Mouse (Mus musculus) kidney, embryonic 16.5 days (tissue): ENCODE results near the gene Podxl2. TPM values are rescaled to one million over a fixed set of nuclear protein-coding genes. Genes with fewer than 3 reads are reported as not detected.

Experiments
- ATAC-seq: fragments of 200-750 bp; cut with Nextera tagmentation; 2 replicates; pipeline ENCODE4 v1.8.0; 2017; ENCODE audit warnings: moderate TSS enrichment; ENCODE audit not compliant: low FRiP score, low TSS enrichment
- H3K27ac ChIP-seq: fragments of 300-500 bp; sonication (generic); 2 replicates; pipeline ENCODE4 v1.5.1; 2014; ENCODE audit warnings: low read length
- H3K27me3 ChIP-seq: fragments of 300-500 bp; sonication (generic); 2 replicates; pipeline ENCODE4 v1.6.1; 2014; ENCODE audit warnings: low read length, control low read depth, mixed read lengths; ENCODE audit not compliant: insufficient read depth
- H3K36me3 ChIP-seq: fragments of 300-500 bp; sonication (generic); 2 replicates; pipeline ENCODE4 v1.6.1; 2014; ENCODE audit warnings: low read length, control low read depth, mixed read lengths; ENCODE audit not compliant: insufficient read depth
- H3K4me1 ChIP-seq: fragments of 300-500 bp; sonication (generic); 2 replicates; pipeline ENCODE4 v1.6.1; 2014; ENCODE audit warnings: low read length, control low read depth, mixed read lengths; ENCODE audit not compliant: insufficient read depth
- H3K4me2 ChIP-seq: fragments of 300-500 bp; sonication (generic); replicated peaks from 2 replicates; pipeline ENCODE4 v1.6.1; 2014; ENCODE audit warnings: low read depth, low read length
- H3K4me3 ChIP-seq: fragments of 300-500 bp; sonication (generic); 2 replicates; pipeline ENCODE4 v1.5.1; 2014; ENCODE audit warnings: mild to moderate bottlenecking, low read length
- H3K9ac ChIP-seq: fragments of 300-500 bp; sonication (generic); replicated peaks from 2 replicates; pipeline ENCODE4 v1.6.1; 2014; ENCODE audit warnings: low read length
- H3K9me3 ChIP-seq: fragments of 300-500 bp; sonication (generic); 2 replicates; pipeline ENCODE4 v1.6.1; 2016; ENCODE audit warnings: low read length, control low read depth
- WGBS: fragments of 180-500 bp; shearing (Covaris S2); extraction: QIAGEN DNeasy Blood & Tissue Kit; methylation state at CpG from one replicate; pipeline ENCODE4 v1.1.7; 2014; 5-methylcytosine and 5-hydroxymethylcytosine counted together
- polyA plus RNA-seq: library from polyadenylated mRNA; unstranded; fragments of >200 nt; fragmentation: Nextera tagmentation; extraction: Ambion mirVana; gene quantifications from 2 replicates; pipeline ENCODE4 v1.2.1, GENCODE M21; 2015

The Podxl2 gene
- polyA plus RNA-seq, 1 experiment from 2014 or later = 48.9 TPM

DNA sequence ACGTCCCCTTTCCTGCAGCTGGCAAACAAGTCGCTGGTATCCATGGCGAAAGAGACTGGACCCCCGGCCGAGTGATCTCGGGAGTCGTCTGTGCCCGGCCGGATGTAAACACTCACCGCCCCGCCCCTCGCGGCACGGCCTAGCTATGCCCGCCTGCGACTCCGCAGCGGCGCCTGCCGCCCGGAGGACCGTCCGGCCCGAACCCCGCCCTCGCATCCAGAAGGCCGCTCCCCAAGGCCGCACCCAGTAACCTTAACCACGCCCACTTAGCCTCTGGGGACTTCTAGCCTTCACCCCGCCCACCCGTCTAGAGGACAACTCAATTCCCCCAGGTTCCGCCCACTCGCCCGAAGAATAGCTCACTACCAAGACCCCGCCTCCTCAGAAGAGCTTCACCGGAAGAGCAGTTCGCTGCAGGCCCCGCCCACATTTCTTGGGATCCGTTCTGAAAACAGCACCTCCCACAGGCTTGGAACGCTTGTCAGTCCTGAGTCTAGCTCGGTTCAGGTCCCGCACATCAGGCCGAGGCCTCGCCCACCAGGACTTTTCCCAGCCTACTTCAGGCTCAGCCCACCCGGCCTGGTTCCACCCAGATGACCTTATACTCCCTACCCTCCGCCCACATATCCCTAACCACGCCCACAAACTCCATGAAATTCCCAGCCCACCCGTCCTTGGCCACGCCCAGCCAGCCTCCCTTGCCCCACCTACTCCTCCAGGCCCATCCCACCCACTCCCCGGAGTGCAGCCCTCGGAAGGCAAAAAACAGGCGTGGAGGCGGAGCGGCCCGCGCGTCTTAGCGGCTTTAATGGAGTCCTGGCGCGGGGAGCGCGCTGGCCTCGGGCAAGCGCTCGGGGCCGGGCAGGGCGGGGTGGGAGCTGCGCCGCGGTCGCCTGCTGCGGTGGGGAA lies 32.8 kb downstream of the Podxl2 start, which contains the start of gene Abtb1:
Gene Abtb1, minus strand, starts transcription at position 204 of the 909 bp plus-strand sequence.
- H3K4me3 ChIP-seq = peak within 1 kb of the TSS; percentile 89
- no peaks in the 10 kb centered on the region for H3K27me3 ChIP-seq
- ATAC-seq = peak; percentile 97
- H3K4me1 ChIP-seq = peaks cover 20% of the 10 kb centered on the region
- peaks cover 21% of the 10 kb centered on the region for H3K36me3 ChIP-seq
- peak within 1 kb of the TSS; percentile 87 for H3K27ac ChIP-seq
- no peaks in the 10 kb centered on the region for H3K9me3 ChIP-seq
- H3K9ac ChIP-seq = peak within 1 kb of the TSS; percentile 88
- WGBS = under 1% methylated on average over 51 of the region's 72 CpGs
- peak within 1 kb of the TSS; percentile 83 for H3K4me2 ChIP-seq

DNA sequence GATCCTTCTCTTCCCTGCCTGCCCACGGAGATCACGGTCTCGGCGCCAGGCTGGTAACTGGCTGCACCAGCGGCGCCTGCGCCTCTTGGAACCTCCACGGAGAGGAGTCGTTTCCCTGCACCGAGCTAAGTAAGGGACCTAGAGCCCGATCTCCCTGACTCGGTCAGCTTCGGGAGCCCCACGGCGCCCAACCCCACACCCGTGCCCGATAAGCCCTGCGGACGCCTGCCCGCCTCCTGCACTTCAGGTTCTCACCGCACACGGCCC lies 33.4 kb downstream of the Podxl2 start:
- Histone ChIP-seq H3K4me3 (peak overlapping the region; percentile 89), H3K9me3 (no peaks in the 10 kb centered on the region), H3K4me2 (peak overlapping the region; percentile 83), H3K27me3 (no peaks in the 10 kb centered on the region), H3K36me3 (peaks cover 23% of the 10 kb centered on the region), H3K27ac (peak overlapping the region; percentile 87), H3K4me1 (peaks cover 20% of the 10 kb centered on the region), H3K9ac (peak overlapping the region; percentile 88)
- ATAC-seq = peak; percentile 20
- WGBS = under 1% methylated on average over 22 of the region's 22 CpGs

- peaks cover 20% of the 10 kb centered on the region for H3K4me1 ChIP-seq
- ATAC-seq = no peak
- peak overlapping the region; percentile 83 for H3K4me2 ChIP-seq
- H3K4me3 ChIP-seq = peak overlapping the region; percentile 89
- peak overlapping the region; percentile 87 for H3K27ac ChIP-seq
- H3K27me3 ChIP-seq = no peaks in the 10 kb centered on the region
- H3K9ac ChIP-seq = peak overlapping the region; percentile 88
- H3K36me3 ChIP-seq = peaks cover 28% of the 10 kb centered on the region
- WGBS = 54% methylated on average over 9 of the region's 9 CpGs
- H3K9me3 ChIP-seq = no peaks in the 10 kb centered on the region
Measured at GRCm38 (mm10) chr6:88840791-88841513, 33.9 kb downstream of the Podxl2 start.

DNA sequence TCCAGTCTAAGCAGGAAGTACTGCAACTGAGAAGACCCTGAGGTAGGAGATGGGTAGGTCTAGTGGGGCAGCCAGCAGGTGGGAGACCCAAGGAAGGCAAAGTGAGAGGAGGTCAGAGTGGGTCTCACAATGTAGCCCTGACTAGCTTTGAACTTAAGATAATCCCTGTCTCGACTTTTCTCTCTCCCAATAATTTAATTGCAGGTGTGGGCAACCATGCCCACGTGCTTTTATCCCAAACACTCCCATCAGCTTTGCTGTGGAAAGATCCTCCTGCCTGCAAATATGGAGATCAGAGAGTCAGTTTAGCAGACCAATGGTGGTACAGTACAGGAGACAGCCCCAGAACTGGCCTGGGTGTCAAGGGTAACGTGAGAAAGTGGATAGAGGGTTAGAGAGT lies 34.6 kb downstream of the Podxl2 start:
- no peaks in the 10 kb centered on the region for H3K27me3 ChIP-seq
- H3K27ac ChIP-seq = no peak overlapping the region
- no peak overlapping the region for H3K4me3 ChIP-seq
- H3K36me3 ChIP-seq = peaks cover 33% of the 10 kb centered on the region
- H3K9ac ChIP-seq = no peak overlapping the region
- no peak for ATAC-seq
- H3K4me1 ChIP-seq = peaks cover 20% of the 10 kb centered on the region
- 79% methylated on average over 3 of the region's 3 CpGs for WGBS
- H3K9me3 ChIP-seq = no peaks in the 10 kb centered on the region
- no peak overlapping the region for H3K4me2 ChIP-seq

DNA sequence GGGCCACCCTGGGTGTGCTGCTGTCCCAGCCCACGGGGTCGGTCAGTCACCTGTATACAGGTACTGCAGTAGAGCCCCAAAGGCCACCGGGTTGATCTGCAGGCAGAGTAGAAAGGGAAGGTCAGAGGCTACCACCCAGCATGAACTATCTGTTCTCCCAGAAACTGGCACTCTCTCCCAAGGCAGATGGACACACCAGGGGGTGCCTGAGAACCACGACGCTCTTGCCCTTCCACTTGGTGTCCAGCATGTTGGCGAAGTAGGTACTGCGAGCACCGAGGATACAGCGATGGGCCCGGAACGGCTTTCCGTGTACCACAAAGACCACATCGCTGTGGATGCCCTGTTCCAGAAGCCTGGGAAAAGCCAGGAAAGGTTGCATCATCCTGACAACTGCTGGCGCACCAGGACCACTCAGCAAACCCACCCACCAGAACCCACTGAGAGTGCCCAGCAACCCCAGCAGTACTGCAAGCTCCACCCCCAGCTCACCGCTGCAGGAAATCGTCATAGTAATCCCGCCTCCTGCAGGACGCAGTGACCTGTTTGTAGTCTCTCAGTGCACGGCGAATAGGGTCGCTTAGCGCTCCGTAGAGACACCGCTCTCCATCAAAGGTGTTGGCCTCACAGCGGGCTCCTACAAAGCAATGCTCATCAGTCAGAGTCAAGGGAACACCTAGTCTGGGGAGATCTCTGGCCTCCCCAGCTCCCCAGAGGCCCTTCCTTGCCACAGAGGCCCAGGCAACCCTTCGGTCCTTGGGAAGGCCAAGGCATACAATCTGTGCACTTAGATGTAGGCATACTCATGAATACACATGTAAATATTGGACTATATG lies 35.5 kb downstream of the Podxl2 start:
- Histone ChIP-seq H3K27ac (no peak overlapping the region), H3K9me3 (no peaks in the 10 kb centered on the region), H3K27me3 (no peaks in the 10 kb centered on the region), H3K9ac (no peak overlapping the region), H3K36me3 (peaks cover 33% of the 10 kb centered on the region), H3K4me1 (peaks cover 20% of the 10 kb centered on the region), H3K4me3 (no peak overlapping the region), H3K4me2 (no peak overlapping the region)
- no peak for ATAC-seq
- 84% methylated on average over 26 of the region's 26 CpGs for WGBS

GRCm38 (mm10) chr6:88838613-88839012 lies 36.2 kb downstream of the Podxl2 start:
- Histone ChIP-seq H3K4me2 (no peak overlapping the region), H3K27ac (no peak overlapping the region), H3K9me3 (no peaks in the 10 kb centered on the region), H3K4me3 (no peak overlapping the region), H3K36me3 (peaks cover 33% of the 10 kb centered on the region), H3K4me1 (peaks cover 19% of the 10 kb centered on the region), H3K9ac (no peak overlapping the region), H3K27me3 (no peaks in the 10 kb centered on the region)
- WGBS = 91% methylated on average over 10 of the region's 10 CpGs
- no peak for ATAC-seq

DNA sequence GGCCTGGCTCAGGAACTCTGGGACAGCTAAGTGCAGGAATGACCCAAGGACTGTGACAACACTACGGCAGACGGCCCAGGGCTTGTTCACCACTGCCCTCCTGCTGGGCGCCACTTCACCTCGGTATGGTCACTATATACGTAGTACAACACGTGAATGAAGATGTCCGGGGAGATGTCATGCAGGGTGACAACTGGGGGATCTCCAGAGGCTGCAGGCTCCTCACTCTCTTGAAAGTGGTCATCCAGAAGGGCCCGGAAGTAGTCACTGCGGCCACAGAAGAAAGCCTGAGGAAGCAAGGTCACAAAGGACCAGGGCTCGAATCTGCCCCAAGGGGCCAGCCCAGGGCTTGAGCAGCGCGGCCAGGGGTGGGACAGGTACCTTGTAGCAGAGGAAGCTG lies 36.8 kb downstream of the Podxl2 start:
- Histone ChIP-seq H3K4me2 (no peak overlapping the region), H3K27me3 (no peaks in the 10 kb centered on the region), H3K9me3 (no peaks in the 10 kb centered on the region), H3K4me3 (no peak overlapping the region), H3K4me1 (peaks cover 13% of the 10 kb centered on the region), H3K9ac (no peak overlapping the region), H3K36me3 (peaks cover 33% of the 10 kb centered on the region), H3K27ac (no peak overlapping the region)
- WGBS = 93% methylated on average over 12 of the region's 12 CpGs
- ATAC-seq = no peak

GRCm38 (mm10) chr6:88836178-88836819 lies 38.5 kb downstream of the Podxl2 start:
- ATAC-seq = no peak
- peaks cover 10% of the 10 kb centered on the region for H3K4me1 ChIP-seq
- H3K9ac ChIP-seq = no peak overlapping the region
- H3K9me3 ChIP-seq = no peaks in the 10 kb centered on the region
- 87% methylated on average over 28 of the region's 28 CpGs for WGBS
- H3K27me3 ChIP-seq = no peaks in the 10 kb centered on the region
- no peak overlapping the region for H3K27ac ChIP-seq
- H3K4me3 ChIP-seq = no peak overlapping the region
- peaks cover 33% of the 10 kb centered on the region for H3K36me3 ChIP-seq
- no peak overlapping the region for H3K4me2 ChIP-seq

DNA sequence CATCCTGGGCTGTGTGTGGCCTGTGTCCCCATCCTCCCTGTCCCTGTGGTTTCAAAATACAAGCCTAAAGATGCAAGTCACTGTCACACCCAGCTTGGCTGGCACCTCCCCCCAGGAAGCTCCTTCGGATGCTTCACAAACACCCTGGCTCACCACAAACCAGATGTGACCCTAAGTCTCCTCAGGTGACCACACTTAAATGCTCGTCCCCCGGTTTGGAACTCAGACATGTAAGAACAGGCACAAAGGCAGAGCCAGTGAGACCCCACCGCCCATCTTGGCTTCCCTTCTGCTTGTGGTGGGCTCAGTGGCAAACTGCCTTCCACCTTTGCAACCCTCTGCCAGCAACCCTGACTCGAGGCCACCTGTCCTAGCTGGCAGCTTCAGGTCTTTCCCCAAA lies 39.8 kb downstream of the Podxl2 start:
- no peaks in the 10 kb centered on the region for H3K9me3 ChIP-seq
- no peak overlapping the region for H3K4me2 ChIP-seq
- WGBS = 77% methylated on average over 5 of the region's 5 CpGs
- H3K4me3 ChIP-seq = no peak overlapping the region
- H3K9ac ChIP-seq = no peak overlapping the region
- no peaks in the 10 kb centered on the region for H3K4me1 ChIP-seq
- H3K27ac ChIP-seq = no peak overlapping the region
- H3K36me3 ChIP-seq = peaks cover 33% of the 10 kb centered on the region
- no peaks in the 10 kb centered on the region for H3K27me3 ChIP-seq
- no peak for ATAC-seq
